Mouse (Mus musculus): ENCODE measurements around the gene Ttc9. TPM values are rescaled to one million over a fixed set of nuclear protein-coding genes. Genes with fewer than 3 reads are reported as not detected.

The Ttc9 gene
- polyA plus RNA-seq, 1 experiment from 2014 or later, result 5.3 TPM

- H3K36me3 ChIP-seq (ENCODE audit: control insufficient read depth, insufficient read depth, low read length), result no peaks in the 10 kb centered on the region
- no peak overlapping the region for H3K27ac ChIP-seq (replicated peaks; ENCODE audit: low read depth, low read length)
- H3K4me3 ChIP-seq (ENCODE audit: low read depth, low read length), result no peak overlapping the region
- H3K4me2 ChIP-seq (ENCODE audit: low read depth, low read length), result no peak overlapping the region
- H3K4me1 ChIP-seq (ENCODE audit: control insufficient read depth, insufficient read depth, low read length), result no peaks in the 10 kb centered on the region
- H3K27me3 ChIP-seq (replicated peaks; ENCODE audit: control insufficient read depth, insufficient read depth, low read length), result no peaks in the 10 kb centered on the region
- H3K9me3 ChIP-seq (ENCODE audit: control insufficient read depth, low read length), result no peaks in the 10 kb centered on the region
- DNase-seq (ENCODE audit: low spot score) (no peak), ATAC-seq (ENCODE audit: low read depth) (no peak)
- no peak overlapping the region for H3K9ac ChIP-seq (ENCODE audit: low read depth, low read length)
- WGBS, result 80% methylated on average over 9 of the region's 9 CpGs
These were observed 37.4 kb downstream of the Ttc9 start for GRCm38 (mm10) chr12:81668406-81668805.

GRCm38 (mm10) chr12:81675557-81675956 is 44.5 kb downstream of the Ttc9 start:
- Histone ChIP-seq H3K9ac (ENCODE audit: low read depth, low read length) (no peak overlapping the region), H3K4me3 (ENCODE audit: low read depth, low read length) (no peak overlapping the region), H3K27ac (replicated peaks; ENCODE audit: low read depth, low read length) (no peak overlapping the region), H3K9me3 (ENCODE audit: control insufficient read depth, low read length) (no peaks in the 10 kb centered on the region), H3K4me1 (ENCODE audit: control insufficient read depth, insufficient read depth, low read length) (no peaks in the 10 kb centered on the region), H3K36me3 (ENCODE audit: control insufficient read depth, insufficient read depth, low read length) (no peaks in the 10 kb centered on the region), H3K27me3 (replicated peaks; ENCODE audit: control insufficient read depth, insufficient read depth, low read length) (no peaks in the 10 kb centered on the region), H3K4me2 (ENCODE audit: low read depth, low read length) (no peak overlapping the region)
- ATAC-seq (ENCODE audit: low read depth) (no peak), DNase-seq (ENCODE audit: low spot score) (no peak)
- WGBS, result 41% methylated on average over 2 of the region's 2 CpGs

GRCm38 (mm10) chr12:81679807-81680529 is 48.9 kb downstream of the Ttc9 start:
- 62% methylated on average over 7 of the region's 7 CpGs for WGBS
- ATAC-seq (ENCODE audit: low read depth) (no peak), DNase-seq (ENCODE audit: low spot score) (peak; percentile 58)
- H3K4me2 ChIP-seq (ENCODE audit: low read depth, low read length), result no peak overlapping the region
- no peaks in the 10 kb centered on the region for H3K9me3 ChIP-seq (ENCODE audit: control insufficient read depth, low read length)
- H3K4me3 ChIP-seq (ENCODE audit: low read depth, low read length), result no peak overlapping the region
- no peaks in the 10 kb centered on the region for H3K27me3 ChIP-seq (replicated peaks; ENCODE audit: control insufficient read depth, insufficient read depth, low read length)
- no peak overlapping the region for H3K27ac ChIP-seq (replicated peaks; ENCODE audit: low read depth, low read length)
- H3K4me1 ChIP-seq (ENCODE audit: control insufficient read depth, insufficient read depth, low read length), result no peaks in the 10 kb centered on the region
- no peak overlapping the region for H3K9ac ChIP-seq (ENCODE audit: low read depth, low read length)
- no peaks in the 10 kb centered on the region for H3K36me3 ChIP-seq (ENCODE audit: control insufficient read depth, insufficient read depth, low read length)

GRCm38 (mm10) chr12:81683395-81683794 is 52.3 kb downstream of the Ttc9 start:
- Histone ChIP-seq H3K36me3 (ENCODE audit: control insufficient read depth, insufficient read depth, low read length) (no peaks in the 10 kb centered on the region), H3K4me2 (ENCODE audit: low read depth, low read length) (no peak overlapping the region), H3K27me3 (replicated peaks; ENCODE audit: control insufficient read depth, insufficient read depth, low read length) (no peaks in the 10 kb centered on the region), H3K4me1 (ENCODE audit: control insufficient read depth, insufficient read depth, low read length) (no peaks in the 10 kb centered on the region), H3K9me3 (ENCODE audit: control insufficient read depth, low read length) (no peaks in the 10 kb centered on the region), H3K9ac (ENCODE audit: low read depth, low read length) (no peak overlapping the region), H3K4me3 (ENCODE audit: low read depth, low read length) (no peak overlapping the region), H3K27ac (replicated peaks; ENCODE audit: low read depth, low read length) (no peak overlapping the region)
- ATAC-seq (ENCODE audit: low read depth) (no peak), DNase-seq (ENCODE audit: low spot score) (no peak)
- WGBS, result 68% methylated on average over 11 of the region's 11 CpGs

- H3K36me3 ChIP-seq (ENCODE audit: control insufficient read depth, insufficient read depth, low read length), result no peaks in the 10 kb centered on the region
- H3K27me3 ChIP-seq (replicated peaks; ENCODE audit: control insufficient read depth, insufficient read depth, low read length), result no peaks in the 10 kb centered on the region
- ATAC-seq (ENCODE audit: low read depth) (no peak), DNase-seq (ENCODE audit: low spot score) (no peak)
- no peak overlapping the region for H3K4me2 ChIP-seq (ENCODE audit: low read depth, low read length)
- H3K4me1 ChIP-seq (ENCODE audit: control insufficient read depth, insufficient read depth, low read length), result no peaks in the 10 kb centered on the region
- H3K4me3 ChIP-seq (ENCODE audit: low read depth, low read length), result no peak overlapping the region
- no peak overlapping the region for H3K27ac ChIP-seq (replicated peaks; ENCODE audit: low read depth, low read length)
- H3K9ac ChIP-seq (ENCODE audit: low read depth, low read length), result no peak overlapping the region
- no peaks in the 10 kb centered on the region for H3K9me3 ChIP-seq (ENCODE audit: control insufficient read depth, low read length)
- WGBS, result 78% methylated on average over 6 of the region's 6 CpGs
These were observed 53.0 kb downstream of the Ttc9 start for GRCm38 (mm10) chr12:81684096-81684495.

GRCm38 (mm10) chr12:81685981-81686380 is 54.9 kb downstream of the Ttc9 start:
- ATAC-seq (ENCODE audit: low read depth), result no peak
- Histone ChIP-seq H3K27me3 (replicated peaks; ENCODE audit: control insufficient read depth, insufficient read depth, low read length) (no peaks in the 10 kb centered on the region), H3K9ac (ENCODE audit: low read depth, low read length) (no peak overlapping the region), H3K36me3 (ENCODE audit: control insufficient read depth, insufficient read depth, low read length) (no peaks in the 10 kb centered on the region), H3K4me1 (ENCODE audit: control insufficient read depth, insufficient read depth, low read length) (no peaks in the 10 kb centered on the region), H3K4me3 (ENCODE audit: low read depth, low read length) (no peak overlapping the region), H3K9me3 (ENCODE audit: control insufficient read depth, low read length) (no peaks in the 10 kb centered on the region), H3K27ac (replicated peaks; ENCODE audit: low read depth, low read length) (no peak overlapping the region), H3K4me2 (ENCODE audit: low read depth, low read length) (no peak overlapping the region)
- DNase-seq (ENCODE audit: low spot score), result no peak
- WGBS, result 48% methylated on average over 3 of the region's 3 CpGs

- Histone ChIP-seq H3K36me3 (ENCODE audit: control insufficient read depth, insufficient read depth, low read length) (no peaks in the 10 kb centered on the region), H3K27me3 (replicated peaks; ENCODE audit: control insufficient read depth, insufficient read depth, low read length) (no peaks in the 10 kb centered on the region)
- peak; percentile 76 for ATAC-seq (ENCODE audit: low read depth)
These were observed 55.5 kb downstream of the Ttc9 start for GRCm38 (mm10) chr12:81686406-81687117.

GRCm38 (mm10) chr12:81687873-81688272 is 56.8 kb downstream of the Ttc9 start:
- Histone ChIP-seq H3K4me2 (ENCODE audit: low read depth, low read length) (no peak overlapping the region), H3K9ac (ENCODE audit: low read depth, low read length) (no peak overlapping the region), H3K36me3 (ENCODE audit: control insufficient read depth, insufficient read depth, low read length) (no peaks in the 10 kb centered on the region), H3K27me3 (replicated peaks; ENCODE audit: control insufficient read depth, insufficient read depth, low read length) (no peaks in the 10 kb centered on the region), H3K4me3 (ENCODE audit: low read depth, low read length) (no peak overlapping the region), H3K4me1 (ENCODE audit: control insufficient read depth, insufficient read depth, low read length) (no peaks in the 10 kb centered on the region), H3K9me3 (ENCODE audit: control insufficient read depth, low read length) (no peaks in the 10 kb centered on the region), H3K27ac (replicated peaks; ENCODE audit: low read depth, low read length) (no peak overlapping the region)
- WGBS, result 79% methylated on average over 5 of the region's 5 CpGs
- ATAC-seq (ENCODE audit: low read depth) (no peak), DNase-seq (ENCODE audit: low spot score) (no peak)

More at GRCm38 (mm10) chr12:81686406-81687117, 55.5 kb downstream of the Ttc9 start:
- Histone ChIP-seq H3K27ac (replicated peaks; ENCODE audit: low read depth, low read length) (no peak overlapping the region), H3K9me3 (ENCODE audit: control insufficient read depth, low read length) (no peaks in the 10 kb centered on the region), H3K4me2 (ENCODE audit: low read depth, low read length) (no peak overlapping the region), H3K9ac (ENCODE audit: low read depth, low read length) (no peak overlapping the region), H3K4me1 (ENCODE audit: control insufficient read depth, insufficient read depth, low read length) (no peaks in the 10 kb centered on the region), H3K4me3 (ENCODE audit: low read depth, low read length) (no peak overlapping the region)
- peak; percentile 42 for DNase-seq (ENCODE audit: low spot score)
- WGBS, result 47% methylated on average over 12 of the region's 12 CpGs

GRCm38 (mm10) chr12:81688537-81688936 is 57.5 kb downstream of the Ttc9 start:
- H3K27ac ChIP-seq (replicated peaks; ENCODE audit: low read depth, low read length), result no peak overlapping the region
- H3K4me3 ChIP-seq (ENCODE audit: low read depth, low read length), result no peak overlapping the region
- no peak for ATAC-seq (ENCODE audit: low read depth)
- no peak overlapping the region for H3K4me2 ChIP-seq (ENCODE audit: low read depth, low read length)
- no peaks in the 10 kb centered on the region for H3K36me3 ChIP-seq (ENCODE audit: control insufficient read depth, insufficient read depth, low read length)
- H3K27me3 ChIP-seq (replicated peaks; ENCODE audit: control insufficient read depth, insufficient read depth, low read length), result no peaks in the 10 kb centered on the region
- H3K9me3 ChIP-seq (ENCODE audit: control insufficient read depth, low read length), result no peaks in the 10 kb centered on the region
- WGBS, result 73% methylated on average over 4 of the region's 4 CpGs
- no peaks in the 10 kb centered on the region for H3K4me1 ChIP-seq (ENCODE audit: control insufficient read depth, insufficient read depth, low read length)
- no peak overlapping the region for H3K9ac ChIP-seq (ENCODE audit: low read depth, low read length)
- no peak for DNase-seq (ENCODE audit: low spot score)

All from embryonic facial prominence, embryonic 14.5 days (tissue).